Mouse (Mus musculus) frontal cortex, adult 2 months (tissue): Measurements from ENCODE around the gene Shisal2b. TPM values are rescaled to one million over a fixed set of nuclear protein-coding genes. Genes with fewer than 3 reads are reported as not detected.
"Not testable (repeated sequence)": the region's sequence is repeated elsewhere in the genome, so short reads cannot be mapped to it uniquely, and the experiment has no call there.

ENCODE experiments used
- DNase-seq, 2 experiments: peaks; one replicate each; pipeline ENCODE4 v3.0.0; 2022; ENCODE audit warnings: low spot score in 1 of 2; ENCODE audit errors: extremely low spot score in 1 of 2
- polyA plus RNA-seq: library from polyadenylated mRNA; depleted of rRNA; stranded (reverse); fragments of >200 nt; gene quantifications from 2 replicates; pipeline ENCODE4 v1.2.3, GENCODE M21; 2012; rRNA removed

Gene Shisal2b
- 0.46 and 0.82 TPM in 2 replicates for polyA plus RNA-seq

- peak in 1 of 2 experiments; percentile 20 for DNase-seq
Measured at GRCm38 (mm10) chr13:104863127-104863979, at the start of gene Shisal2b. TSS of gene Shisal2b (minus strand) at chr13:104863893.

- DNase-seq, result not testable (repeated sequence)
Measured at GRCm38 (mm10) chr13:104911626-104912025, 47.9 kb upstream of the Shisal2b start.

GRCm38 (mm10) chr13:104911006-104911405 lies 47.3 kb upstream of the Shisal2b start:
- DNase-seq, result not testable (repeated sequence)

GRCm38 (mm10) chr13:104908691-104909090 lies 45.0 kb upstream of the Shisal2b start:
- DNase-seq, result no peak

GRCm38 (mm10) chr13:104894771-104895170 lies 31.1 kb upstream of the Shisal2b start:
- no peak for DNase-seq

GRCm38 (mm10) chr13:104892337-104892736 lies 28.6 kb upstream of the Shisal2b start:
- no peak for DNase-seq

- no peak for DNase-seq
Measured at GRCm38 (mm10) chr13:104886308-104887032, 22.8 kb upstream of the Shisal2b start.

GRCm38 (mm10) chr13:104883566-104884249 lies 20.0 kb upstream of the Shisal2b start:
- DNase-seq, result no peak

GRCm38 (mm10) chr13:104878508-104878907 lies 14.8 kb upstream of the Shisal2b start:
- DNase-seq, result no peak

- DNase-seq, result peak in 1 of 2 experiments; percentile 47
Measured at GRCm38 (mm10) chr13:104869907-104870306, 6.2 kb upstream of the Shisal2b start.

GRCm38 (mm10) chr13:104866726-104867125 lies 3.0 kb upstream of the Shisal2b start:
- DNase-seq, result no peak

GRCm38 (mm10) chr13:104853645-104854044 lies 10.0 kb downstream of the Shisal2b start:
- no peak for DNase-seq

GRCm38 (mm10) chr13:104843295-104844089 lies 20.2 kb downstream of the Shisal2b start:
- no peak for DNase-seq

- no peak for DNase-seq
Measured at GRCm38 (mm10) chr13:104841937-104842336, 21.8 kb downstream of the Shisal2b start.

- DNase-seq, result no peak
Measured at GRCm38 (mm10) chr13:104837628-104838027, 26.1 kb downstream of the Shisal2b start.

- peak in 1 of 2 experiments; percentile 33 for DNase-seq
Measured at GRCm38 (mm10) chr13:104832811-104833210, 30.9 kb downstream of the Shisal2b start.

- DNase-seq, result no peak
Measured at GRCm38 (mm10) chr13:104825470-104825869, 38.2 kb downstream of the Shisal2b start.

GRCm38 (mm10) chr13:104822411-104822838 lies 41.3 kb downstream of the Shisal2b start:
- no peak for DNase-seq

- DNase-seq, result no peak
Measured at GRCm38 (mm10) chr13:104821908-104822307, 41.8 kb downstream of the Shisal2b start.

- no peak for DNase-seq
Measured at GRCm38 (mm10) chr13:104821192-104821591, 42.5 kb downstream of the Shisal2b start.
